In genomic region chr3:144550036-144550435, GRCm38 (mm10) we compare ENCODE assay signal across 16 mouse cellular contexts.
"Had no signal": no experiment of that assay in that cellular context is flagged by ENCODE, and none has a peak within 500 bp of the region (broad histone marks: within the 10 kb centered on the region; RNA-seq: fewer than 3 reads in every experiment).

No protein-coding gene starts in this region.

- H3K27me3 ChIP-seq: lung, embryonic 15.5 days; megakaryocyte, embryonic 14.5 days; midbrain, embryonic 13.5 days; midbrain, embryonic 15.5 days; neural tube, embryonic 12.5 days had no signal

- DNase-seq: liver, postnatal 0 days; lung, adult 2 months; lung, postnatal 14 days; lung, postnatal 36 days; right cerebral cortex, postnatal 14 days; spleen, adult 18-20 months; thymus, adult 18-20 months; thymus, postnatal 25 days had no signal

- H3K4me2 ChIP-seq: lung, embryonic 15.5 days; midbrain, embryonic 11.5 days; midbrain, embryonic 13.5 days; midbrain, embryonic 15.5 days; neural tube, embryonic 12.5 days had no signal

- H3K4me3 ChIP-seq: lung, embryonic 15.5 days; megakaryocyte, embryonic 14.5 days; midbrain, embryonic 13.5 days; midbrain, embryonic 15.5 days; neural tube, embryonic 12.5 days had no signal

- ATAC-seq: liver, postnatal 0 days; lung, postnatal 0 days; midbrain, embryonic 15.5 days had no signal

- H3K36me3 ChIP-seq: lung, embryonic 15.5 days; midbrain, embryonic 13.5 days; midbrain, embryonic 15.5 days; neural tube, embryonic 12.5 days had no signal

- H3K9ac ChIP-seq: liver, postnatal 0 days; lung, embryonic 15.5 days; midbrain, embryonic 13.5 days; midbrain, embryonic 15.5 days; neural tube, embryonic 12.5 days had no signal

- H3K9me3 ChIP-seq: lung, embryonic 15.5 days; megakaryocyte, embryonic 14.5 days; midbrain, embryonic 13.5 days; midbrain, embryonic 15.5 days; neural tube, embryonic 12.5 days had no signal

- H3K27ac ChIP-seq: lung, embryonic 15.5 days; macrophage; midbrain, embryonic 13.5 days; midbrain, embryonic 15.5 days; neural tube, embryonic 12.5 days had no signal
